Mouse (Mus musculus) effector memory CD4-positive, alpha-beta T cell, adult 5 months (primary cell): Measurements from ENCODE around the gene AL607142.1. TPM values are rescaled to one million over a fixed set of nuclear protein-coding genes. Genes with fewer than 3 reads are reported as not detected.

Source experiments
- polyA plus RNA-seq: library from polyadenylated mRNA; unstranded; fragments of 100-300 nt; shearing (Covaris generic); gene quantifications from one replicate; pipeline ENCODE4 v1.2.1, GENCODE M21; 2017

Gene AL607142.1
- not detected for polyA plus RNA-seq

GRCm38 (mm10) chr4:120064696-120065095 lies at the start of gene AL607142.1:
TSS of gene AL607142.1 (plus strand) at chr4:120064996.

Other genes starting within 250 kb of the AL607142.1 start
- gene Edn2, start 96.2 kb downstream of the AL607142.1 start, polyA plus RNA-seq = not detected
- not detected for gene Foxo6, start 222.4 kb downstream of the AL607142.1 start, polyA plus RNA-seq